Mouse (Mus musculus) embryonic facial prominence, embryonic 11.5 days (tissue): ENCODE data around the gene Eml1. TPM values are rescaled to one million over a fixed set of nuclear protein-coding genes. Genes with fewer than 3 reads are reported as not detected.

Source experiments
- ATAC-seq: fragments of 200-750 bp; cut with Nextera tagmentation; replicated peaks from 2 replicates; pipeline ENCODE4 v1.8.0; 2017; ENCODE audit warnings: low read depth; ENCODE audit not compliant: insufficient number of reproducible peaks, low FRiP score, low TSS enrichment
- DNase-seq: peaks from one replicate; pipeline ENCODE4 v3.0.0-alpha.2; 2015; ENCODE audit warnings: low spot score
- H3K27ac ChIP-seq: fragments of 300-500 bp; sonication (generic); replicated peaks from 2 replicates; pipeline ENCODE4 v1.5.1; 2014; ENCODE audit warnings: mild to moderate bottlenecking, low read depth, low read length, control low read depth
- H3K27me3 ChIP-seq: fragments of 300-500 bp; sonication (generic); 2 replicates; pipeline ENCODE4 v1.6.1; 2014; ENCODE audit warnings: mild to moderate bottlenecking, low read length, moderate library complexity, mixed read lengths; ENCODE audit not compliant: control insufficient read depth, insufficient read depth
- H3K36me3 ChIP-seq: fragments of 300-500 bp; sonication (generic); replicated peaks from 2 replicates; pipeline ENCODE4 v1.6.1; 2014; ENCODE audit warnings: low read depth, mild to moderate bottlenecking, low read length, moderate library complexity, mixed read lengths; ENCODE audit not compliant: control insufficient read depth, insufficient read depth
- H3K4me1 ChIP-seq: fragments of 300-500 bp; sonication (generic); 2 replicates; pipeline ENCODE4 v1.6.1; 2014; ENCODE audit warnings: low read length, mixed read lengths; ENCODE audit not compliant: control insufficient read depth, insufficient read depth
- H3K4me2 ChIP-seq: fragments of 300-500 bp; sonication (generic); 2 replicates; pipeline ENCODE4 v1.6.1; 2014; ENCODE audit warnings: low read depth, mild to moderate bottlenecking, control low read depth, low read length, moderate library complexity
- H3K4me3 ChIP-seq: fragments of 300-500 bp; sonication (generic); 2 replicates; pipeline ENCODE4 v1.5.1; 2014; ENCODE audit warnings: low read depth, low read length, control low read depth
- H3K9ac ChIP-seq: fragments of 300-500 bp; sonication (generic); replicated peaks from 2 replicates; pipeline ENCODE4 v1.6.1; 2014; ENCODE audit warnings: mild to moderate bottlenecking, control low read depth, low read length
- H3K9me3 ChIP-seq: fragments of 300-500 bp; sonication (generic); replicated peaks from 2 replicates; pipeline ENCODE4 v1.6.1; 2016; ENCODE audit warnings: mild to moderate bottlenecking, low read length, inconsistent platforms, mixed read lengths; ENCODE audit not compliant: control insufficient read depth
- WGBS: fragments of 180-500 bp; shearing (Covaris S2); extraction: QIAGEN DNeasy Blood & Tissue Kit; methylation state at CpG from one replicate; pipeline ENCODE4 v1.1.7; 2014; 5-methylcytosine and 5-hydroxymethylcytosine counted together
- polyA plus RNA-seq: library from polyadenylated mRNA; unstranded; fragments of >200 nt; fragmentation: Nextera tagmentation; extraction: Ambion mirVana; gene quantifications from 2 replicates; pipeline ENCODE4 v1.2.1, GENCODE M21; 2014

Gene Eml1
- polyA plus RNA-seq = 64.1 and 69.7 TPM in 2 replicates

DNA sequence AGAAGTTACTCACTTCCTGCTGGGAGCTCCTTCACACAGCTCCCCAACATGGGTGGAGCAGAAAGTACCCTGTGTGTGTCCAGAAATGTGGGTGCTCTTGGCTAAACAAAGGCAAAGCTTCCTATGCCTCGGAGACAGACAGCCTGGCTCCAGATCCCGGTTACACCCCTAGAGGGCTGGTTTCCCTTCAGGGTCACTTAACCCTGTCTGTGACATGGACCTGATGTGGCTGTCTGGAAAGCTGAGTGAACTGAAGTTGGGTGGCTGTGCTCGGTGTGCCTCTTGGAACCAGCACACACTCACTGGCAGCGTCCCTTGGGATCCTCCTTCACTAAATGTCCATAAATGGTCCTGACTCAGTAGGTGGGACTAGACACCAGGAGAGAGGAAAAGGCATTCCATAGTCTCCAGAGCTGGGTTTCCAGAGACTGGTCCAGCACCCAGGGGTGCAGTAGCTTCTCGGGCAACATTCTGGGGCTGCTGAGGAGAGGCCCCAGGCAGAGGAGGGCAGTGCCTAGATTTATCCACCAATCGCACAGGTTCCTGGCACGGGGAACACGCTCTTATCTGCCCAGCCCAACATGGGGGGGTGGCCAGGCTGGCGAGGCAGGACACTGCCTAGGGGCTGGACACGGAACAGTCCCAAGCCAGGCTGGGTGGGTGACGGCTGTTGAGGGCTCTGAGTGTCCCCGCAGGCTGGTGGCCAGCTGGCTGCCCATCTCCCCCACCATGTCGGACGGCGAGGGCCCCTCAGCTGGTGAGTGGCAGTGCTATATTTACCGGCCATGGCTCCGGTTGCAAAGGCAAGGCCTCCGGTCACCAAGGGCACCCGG is at the start of gene Eml1:
Gene Eml1 (plus strand): TSS at position 362 of the 833 bp plus-strand sequence.
- 70% methylated on average over 19 of the region's 19 CpGs for WGBS
- Histone ChIP-seq H3K9me3 (no peaks in the 10 kb centered on the region), H3K27me3 (no peaks in the 10 kb centered on the region), H3K27ac (no peak within 1 kb of the TSS), H3K9ac (no peak within 1 kb of the TSS), H3K4me3 (no peak within 1 kb of the TSS), H3K4me1 (peaks cover 3% of the 10 kb centered on the region; the same call in 1 of the 2 replicates), H3K4me2 (no peak within 1 kb of the TSS), H3K36me3 (no peaks in the 10 kb centered on the region)
- DNase-seq (no peak), ATAC-seq (no peak)

DNA sequence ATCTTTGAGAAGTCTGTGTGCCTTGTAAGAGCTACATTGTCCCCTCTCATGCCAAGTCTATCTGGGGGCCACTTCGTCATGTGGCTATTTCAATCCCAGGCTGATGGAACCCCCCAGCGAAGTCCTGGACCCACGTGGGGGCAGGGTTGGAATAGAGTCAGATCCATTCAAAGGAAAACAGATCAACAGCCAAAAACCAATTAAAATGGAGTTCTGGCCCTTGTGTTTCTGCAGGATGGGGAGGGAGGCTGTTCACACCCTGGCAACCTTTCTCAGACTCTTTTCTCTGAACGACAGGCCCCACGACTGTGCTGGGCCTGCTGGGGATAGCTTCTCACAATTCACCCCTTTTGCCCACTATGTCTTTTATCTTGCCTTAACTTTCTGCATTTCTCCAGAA is 44.4 kb upstream of the Eml1 start:
- H3K27ac ChIP-seq = no peak overlapping the region
- H3K27me3 ChIP-seq = peaks cover 24% of the 10 kb centered on the region
- no peak for DNase-seq

GRCm38 (mm10) chr12:108327889-108328491 is 42.8 kb upstream of the Eml1 start:
- H3K4me1 ChIP-seq = peaks cover 8% of the 10 kb centered on the region
- peaks cover 24% of the 10 kb centered on the region for H3K27me3 ChIP-seq
- H3K9me3 ChIP-seq = no peaks in the 10 kb centered on the region
- peak overlapping the region; percentile 50 for H3K9ac ChIP-seq
- DNase-seq (peak; percentile 67), ATAC-seq (no peak)
- peak overlapping the region; percentile 36 for H3K4me3 ChIP-seq
- peak overlapping the region; percentile 70 for H3K4me2 ChIP-seq
- WGBS = under 1% methylated on average over 66 of the region's 66 CpGs
- no peak overlapping the region for H3K27ac ChIP-seq
- no peaks in the 10 kb centered on the region for H3K36me3 ChIP-seq

More for the DNA sequence above, 44.4 kb upstream of the Eml1 start:
- H3K36me3 ChIP-seq = no peaks in the 10 kb centered on the region
- ATAC-seq = no peak
- no peak overlapping the region for H3K4me3 ChIP-seq
- 58% methylated on average over 5 of the region's 5 CpGs for WGBS
- H3K4me2 ChIP-seq = no peak overlapping the region
- peaks cover 8% of the 10 kb centered on the region for H3K4me1 ChIP-seq
- no peaks in the 10 kb centered on the region for H3K9me3 ChIP-seq
- H3K9ac ChIP-seq = no peak overlapping the region

GRCm38 (mm10) chr12:108333056-108333455 is 37.7 kb upstream of the Eml1 start:
- H3K27me3 ChIP-seq = peaks cover 13% of the 10 kb centered on the region
- DNase-seq (peak; percentile 87), ATAC-seq (peak; percentile 35; the same call in 1 of the 2 replicates)
- H3K4me1 ChIP-seq = peaks cover 4% of the 10 kb centered on the region; the same call in 1 of the 2 replicates
- under 1% methylated on average over 16 of the region's 16 CpGs for WGBS
- H3K27ac ChIP-seq = no peak overlapping the region
- H3K9me3 ChIP-seq = no peaks in the 10 kb centered on the region
- H3K4me3 ChIP-seq = peak overlapping the region; percentile 51
- H3K4me2 ChIP-seq = peak overlapping the region; percentile 87
- H3K36me3 ChIP-seq = no peaks in the 10 kb centered on the region
- H3K9ac ChIP-seq = no peak overlapping the region

DNA sequence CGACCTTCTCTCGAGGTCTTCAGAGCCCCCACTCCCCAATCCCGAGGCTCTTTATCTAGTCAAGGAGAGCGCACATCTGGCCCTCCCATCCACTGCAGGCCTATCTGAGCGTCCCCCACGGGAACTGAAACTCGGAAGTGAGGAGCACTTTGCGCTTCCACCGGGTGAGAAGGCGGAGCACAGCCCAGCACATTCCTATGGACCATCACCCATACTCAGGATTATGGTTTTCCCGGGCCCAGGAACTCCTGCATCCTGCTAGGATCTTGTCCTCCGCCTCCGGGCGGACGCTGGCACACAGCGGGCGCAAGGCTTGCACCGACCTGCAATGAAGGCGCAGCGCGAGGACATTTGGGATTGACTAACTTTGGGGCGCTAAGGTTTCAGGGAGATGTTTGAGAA is 37.3 kb upstream of the Eml1 start:
- ATAC-seq (peak; percentile 12), DNase-seq (no peak)
- H3K27me3 ChIP-seq = peaks cover 10% of the 10 kb centered on the region
- peak overlapping the region; percentile 51 for H3K4me3 ChIP-seq
- peak overlapping the region; percentile 87 for H3K4me2 ChIP-seq
- WGBS = 2% methylated on average over 22 of the region's 22 CpGs
- peaks cover 2% of the 10 kb centered on the region; the same call in 1 of the 2 replicates for H3K4me1 ChIP-seq
- H3K9ac ChIP-seq = no peak overlapping the region
- no peaks in the 10 kb centered on the region for H3K9me3 ChIP-seq
- no peak overlapping the region for H3K27ac ChIP-seq
- no peaks in the 10 kb centered on the region for H3K36me3 ChIP-seq

DNA sequence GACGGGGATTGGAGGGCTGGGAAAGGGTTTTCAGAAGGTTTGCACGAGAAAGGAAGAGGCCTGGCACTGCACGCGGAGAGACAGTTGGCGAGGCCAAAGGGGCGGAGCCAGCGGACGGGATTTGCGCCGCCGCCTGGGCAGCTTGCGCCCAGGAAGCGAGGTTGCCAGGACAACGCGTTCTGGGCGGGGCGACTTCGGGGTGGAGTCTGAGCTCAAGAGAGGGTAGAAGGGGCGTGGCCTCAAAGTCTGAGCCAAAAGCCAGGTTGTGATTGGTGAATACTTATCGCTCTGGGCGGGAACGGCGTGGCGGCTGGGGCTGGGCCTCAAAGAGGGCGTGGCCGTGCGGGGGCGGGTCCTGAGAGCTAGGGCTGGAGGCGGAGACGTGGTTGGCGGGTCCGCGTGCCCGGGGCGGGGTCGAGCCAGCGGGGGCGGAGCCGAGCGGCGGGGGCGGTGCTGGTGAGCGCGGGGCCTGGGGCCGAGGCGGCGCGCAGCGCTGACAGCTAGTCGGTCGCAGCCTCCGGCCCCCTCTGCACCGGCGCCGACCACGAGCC is 36.8 kb upstream of the Eml1 start, which contains the start of gene Cyp46a1:
Gene Cyp46a1 (plus strand): TSS at position 487 of the 551 bp plus-strand sequence.
- ATAC-seq (peak; percentile 83), DNase-seq (peak; percentile 100)
- no peaks in the 10 kb centered on the region for H3K9me3 ChIP-seq
- H3K9ac ChIP-seq = peak within 1 kb of the TSS; percentile 29
- under 1% methylated on average over 42 of the region's 56 CpGs for WGBS
- no peak within 1 kb of the TSS for H3K27ac ChIP-seq
- H3K27me3 ChIP-seq = peaks cover 5% of the 10 kb centered on the region
- no peaks in the 10 kb centered on the region for H3K36me3 ChIP-seq
- peak within 1 kb of the TSS; percentile 51 for H3K4me3 ChIP-seq
- H3K4me1 ChIP-seq = peaks cover 7% of the 10 kb centered on the region
- peak within 1 kb of the TSS; percentile 94 for H3K4me2 ChIP-seq

- ATAC-seq (peak; percentile 55), DNase-seq (no peak)
- 2% methylated on average over 31 of the region's 32 CpGs for WGBS
- H3K4me2 ChIP-seq = peak overlapping the region; percentile 94
- H3K27me3 ChIP-seq = peaks cover 3% of the 10 kb centered on the region
- no peak overlapping the region for H3K27ac ChIP-seq
- peaks cover 7% of the 10 kb centered on the region for H3K4me1 ChIP-seq
- H3K9me3 ChIP-seq = no peaks in the 10 kb centered on the region
- H3K36me3 ChIP-seq = no peaks in the 10 kb centered on the region
- H3K4me3 ChIP-seq = peak overlapping the region; percentile 51
- H3K9ac ChIP-seq = peak overlapping the region; percentile 29
These were observed 36.2 kb upstream of the Eml1 start for GRCm38 (mm10) chr12:108334529-108334928.
